Mouse (Mus musculus): Measurements from ENCODE around the gene Atoh7. TPM values are rescaled to one million over a fixed set of nuclear protein-coding genes. Genes with fewer than 3 reads are reported as not detected.

Atoh7 gene
- polyA plus RNA-seq, 1 experiment from 2014 or later = not detected

GRCm38 (mm10) chr10:63116376-63116775 is 16.9 kb downstream of the Atoh7 start:
- no peak overlapping the region for H3K4me3 ChIP-seq (ENCODE audit: low read length)
- 92% methylated on average over 9 of the region's 9 CpGs for WGBS
- no peak for ATAC-seq
- no peaks in the 10 kb centered on the region for H3K4me1 ChIP-seq (ENCODE audit: control insufficient read depth, insufficient read depth, low read length)
- no peaks in the 10 kb centered on the region for H3K9me3 ChIP-seq (ENCODE audit: control insufficient read depth, low read length)
- H3K4me2 ChIP-seq (ENCODE audit: low read depth, low read length) = no peak overlapping the region
- H3K27me3 ChIP-seq (replicated peaks; ENCODE audit: control insufficient read depth, insufficient read depth, low read length) = no peaks in the 10 kb centered on the region
- H3K27ac ChIP-seq (ENCODE audit: low read length) = no peak overlapping the region
- no peak overlapping the region for H3K9ac ChIP-seq (ENCODE audit: low read depth, low read length)
- H3K36me3 ChIP-seq (ENCODE audit: control insufficient read depth, insufficient read depth, low read length) = no peaks in the 10 kb centered on the region

DNA sequence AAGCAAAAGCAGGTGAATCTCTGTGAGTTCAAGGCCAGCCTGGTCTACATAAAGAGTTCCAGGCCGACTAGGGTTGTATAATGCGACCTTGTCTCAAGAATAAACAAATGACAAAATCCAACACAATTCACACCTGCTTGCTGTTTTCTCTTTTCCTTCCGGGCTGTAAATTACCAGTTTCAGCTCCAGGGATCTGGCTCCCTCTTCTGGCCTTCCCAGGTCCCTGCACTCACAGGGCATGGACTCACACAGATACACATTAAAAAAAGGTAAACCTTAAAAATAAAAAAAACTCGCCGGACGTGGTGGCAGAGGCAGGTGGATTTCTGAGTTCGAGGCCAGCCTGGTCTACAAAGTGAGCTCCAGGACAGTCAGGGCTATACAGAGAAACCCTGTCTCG is 18.1 kb downstream of the Atoh7 start:
- Histone ChIP-seq H3K36me3 (ENCODE audit: control insufficient read depth, insufficient read depth, low read length) (no peaks in the 10 kb centered on the region), H3K4me1 (ENCODE audit: control insufficient read depth, insufficient read depth, low read length) (no peaks in the 10 kb centered on the region), H3K4me2 (ENCODE audit: low read depth, low read length) (no peak overlapping the region), H3K27ac (ENCODE audit: low read length) (no peak overlapping the region), H3K27me3 (replicated peaks; ENCODE audit: control insufficient read depth, insufficient read depth, low read length) (no peaks in the 10 kb centered on the region), H3K9me3 (ENCODE audit: control insufficient read depth, low read length) (no peaks in the 10 kb centered on the region), H3K9ac (ENCODE audit: low read depth, low read length) (no peak overlapping the region), H3K4me3 (ENCODE audit: low read length) (no peak overlapping the region)
- ATAC-seq = no peak
- 92% methylated on average over 8 of the region's 8 CpGs for WGBS

DNA sequence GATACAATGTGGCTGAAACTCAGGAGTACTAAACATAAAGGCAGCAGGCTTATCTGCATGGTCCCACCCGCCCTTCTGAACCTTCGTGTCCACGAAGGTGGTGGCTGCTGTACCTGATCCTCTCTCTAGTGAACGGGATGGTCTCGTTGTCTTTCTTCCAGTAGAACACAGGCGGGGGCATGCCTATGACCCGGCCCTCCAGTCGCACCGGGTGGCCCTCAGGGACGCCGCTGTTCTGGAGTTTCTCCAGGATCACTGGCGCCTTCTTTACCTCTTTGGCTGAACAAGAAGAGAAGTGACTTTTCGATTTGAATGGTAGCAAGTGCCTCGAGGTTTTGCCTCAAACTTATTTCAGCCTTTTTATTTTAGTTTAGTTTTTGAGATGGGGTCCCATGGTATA is 20.5 kb downstream of the Atoh7 start:
- ATAC-seq = no peak
- Histone ChIP-seq H3K4me3 (ENCODE audit: low read length) (no peak overlapping the region), H3K9me3 (ENCODE audit: control insufficient read depth, low read length) (no peaks in the 10 kb centered on the region), H3K4me2 (ENCODE audit: low read depth, low read length) (no peak overlapping the region), H3K9ac (ENCODE audit: low read depth, low read length) (no peak overlapping the region), H3K36me3 (ENCODE audit: control insufficient read depth, insufficient read depth, low read length) (no peaks in the 10 kb centered on the region), H3K4me1 (ENCODE audit: control insufficient read depth, insufficient read depth, low read length) (no peaks in the 10 kb centered on the region), H3K27me3 (replicated peaks; ENCODE audit: control insufficient read depth, insufficient read depth, low read length) (no peaks in the 10 kb centered on the region), H3K27ac (ENCODE audit: low read length) (no peak overlapping the region)
- WGBS = 79% methylated on average over 14 of the region's 14 CpGs

- H3K27me3 ChIP-seq (replicated peaks; ENCODE audit: control insufficient read depth, insufficient read depth, low read length) = no peaks in the 10 kb centered on the region
- H3K36me3 ChIP-seq (ENCODE audit: control insufficient read depth, insufficient read depth, low read length) = no peaks in the 10 kb centered on the region
- H3K4me1 ChIP-seq (ENCODE audit: control insufficient read depth, insufficient read depth, low read length) = no peaks in the 10 kb centered on the region
- ATAC-seq = peak; percentile 38; the same call in 1 of the 2 replicates
- no peak overlapping the region for H3K4me2 ChIP-seq (ENCODE audit: low read depth, low read length)
- no peak overlapping the region for H3K4me3 ChIP-seq (ENCODE audit: low read length)
- no peak overlapping the region for H3K9ac ChIP-seq (ENCODE audit: low read depth, low read length)
- 82% methylated on average over 14 of the region's 14 CpGs for WGBS
- no peaks in the 10 kb centered on the region for H3K9me3 ChIP-seq (ENCODE audit: control insufficient read depth, low read length)
- H3K27ac ChIP-seq (ENCODE audit: low read length) = no peak overlapping the region
Measured at GRCm38 (mm10) chr10:63121961-63122360, 22.5 kb downstream of the Atoh7 start.

DNA sequence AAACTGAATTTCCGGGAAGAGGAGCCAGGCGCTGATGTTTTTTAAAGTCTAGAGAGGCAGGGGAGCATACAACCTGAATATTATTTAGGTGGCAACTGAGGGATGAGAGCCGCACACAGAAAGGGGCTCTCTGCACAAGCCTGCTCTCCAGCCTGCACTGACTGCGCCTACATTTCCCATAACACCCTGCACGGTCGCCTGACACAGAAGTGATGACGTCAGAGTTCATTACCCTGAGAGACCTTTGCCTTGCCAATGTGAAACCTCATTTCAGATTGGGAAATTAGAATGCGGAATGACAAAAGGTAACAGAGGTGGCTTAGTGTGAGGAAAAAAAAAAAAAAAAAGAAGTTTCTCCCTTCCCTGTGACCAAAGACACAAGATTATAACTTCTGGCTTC is 23.1 kb downstream of the Atoh7 start:
- 39% methylated on average over 8 of the region's 8 CpGs for WGBS
- Histone ChIP-seq H3K4me2 (ENCODE audit: low read depth, low read length) (no peak overlapping the region), H3K4me3 (ENCODE audit: low read length) (no peak overlapping the region), H3K27ac (ENCODE audit: low read length) (no peak overlapping the region), H3K27me3 (replicated peaks; ENCODE audit: control insufficient read depth, insufficient read depth, low read length) (no peaks in the 10 kb centered on the region), H3K36me3 (ENCODE audit: control insufficient read depth, insufficient read depth, low read length) (no peaks in the 10 kb centered on the region), H3K9me3 (ENCODE audit: control insufficient read depth, low read length) (no peaks in the 10 kb centered on the region), H3K4me1 (ENCODE audit: control insufficient read depth, insufficient read depth, low read length) (no peaks in the 10 kb centered on the region), H3K9ac (ENCODE audit: low read depth, low read length) (no peak overlapping the region)
- ATAC-seq = peak; percentile 82

DNA sequence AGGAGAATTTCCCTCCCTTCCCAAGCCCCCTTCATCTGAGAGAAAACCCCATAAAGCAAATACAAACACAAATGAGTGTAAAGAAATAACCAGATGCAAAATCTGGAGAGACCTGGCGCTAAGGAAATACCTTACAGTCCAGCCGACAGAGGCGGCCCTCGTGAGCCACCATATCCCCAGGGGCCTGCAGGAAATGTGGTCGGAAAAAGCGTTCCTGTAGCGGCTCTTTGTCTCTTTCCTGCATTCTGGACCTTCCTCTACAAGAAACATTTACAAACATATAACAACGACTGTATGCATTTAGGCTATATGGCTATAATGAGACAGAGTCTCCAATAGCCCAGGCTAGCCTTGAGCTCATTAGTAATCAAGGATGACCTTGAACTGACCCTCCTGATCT is 23.7 kb downstream of the Atoh7 start:
- H3K4me1 ChIP-seq (ENCODE audit: control insufficient read depth, insufficient read depth, low read length) = no peaks in the 10 kb centered on the region
- no peak overlapping the region for H3K27ac ChIP-seq (ENCODE audit: low read length)
- no peak overlapping the region for H3K4me2 ChIP-seq (ENCODE audit: low read depth, low read length)
- H3K9ac ChIP-seq (ENCODE audit: low read depth, low read length) = no peak overlapping the region
- H3K27me3 ChIP-seq (replicated peaks; ENCODE audit: control insufficient read depth, insufficient read depth, low read length) = no peaks in the 10 kb centered on the region
- no peaks in the 10 kb centered on the region for H3K36me3 ChIP-seq (ENCODE audit: control insufficient read depth, insufficient read depth, low read length)
- 86% methylated on average over 8 of the region's 8 CpGs for WGBS
- H3K4me3 ChIP-seq (ENCODE audit: low read length) = no peak overlapping the region
- no peaks in the 10 kb centered on the region for H3K9me3 ChIP-seq (ENCODE audit: control insufficient read depth, low read length)
- no peak for ATAC-seq

DNA sequence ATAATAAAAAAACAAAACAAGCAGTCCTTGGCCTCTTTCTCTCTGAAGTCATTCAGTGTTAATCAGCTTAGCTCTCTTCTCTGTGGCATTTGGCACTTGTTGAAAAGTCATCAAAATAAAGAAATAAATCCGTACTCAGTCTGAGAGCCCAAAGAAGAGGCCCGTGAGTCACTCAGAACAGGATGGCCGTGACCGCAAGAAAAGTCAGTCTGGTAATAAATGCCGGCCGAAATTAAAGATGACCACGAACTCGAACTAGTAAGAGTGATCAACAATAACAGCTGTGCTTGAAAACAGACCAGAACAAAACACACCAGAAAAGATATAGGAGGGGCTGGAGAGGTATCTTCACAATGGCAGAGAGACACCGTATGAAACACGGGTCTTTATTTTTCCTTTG is 24.6 kb downstream of the Atoh7 start:
- no peak for ATAC-seq
- 87% methylated on average over 10 of the region's 10 CpGs for WGBS
- no peaks in the 10 kb centered on the region for H3K4me1 ChIP-seq (ENCODE audit: control insufficient read depth, insufficient read depth, low read length)

GRCm38 (mm10) chr10:63125343-63125742 is 25.9 kb downstream of the Atoh7 start:
- Histone ChIP-seq H3K4me2 (ENCODE audit: low read depth, low read length) (no peak overlapping the region), H3K4me3 (ENCODE audit: low read length) (no peak overlapping the region), H3K4me1 (ENCODE audit: control insufficient read depth, insufficient read depth, low read length) (no peaks in the 10 kb centered on the region), H3K9ac (ENCODE audit: low read depth, low read length) (no peak overlapping the region), H3K27me3 (replicated peaks; ENCODE audit: control insufficient read depth, insufficient read depth, low read length) (no peaks in the 10 kb centered on the region), H3K36me3 (ENCODE audit: control insufficient read depth, insufficient read depth, low read length) (no peaks in the 10 kb centered on the region), H3K9me3 (ENCODE audit: control insufficient read depth, low read length) (no peaks in the 10 kb centered on the region), H3K27ac (ENCODE audit: low read length) (no peak overlapping the region)
- no peak for ATAC-seq
- WGBS = 42% methylated on average over 11 of the region's 11 CpGs

More for the DNA sequence above, 24.6 kb downstream of the Atoh7 start:
- H3K4me3 ChIP-seq (ENCODE audit: low read length) = no peak overlapping the region
- H3K9me3 ChIP-seq (ENCODE audit: control insufficient read depth, low read length) = no peaks in the 10 kb centered on the region
- H3K4me2 ChIP-seq (ENCODE audit: low read depth, low read length) = no peak overlapping the region
- no peak overlapping the region for H3K9ac ChIP-seq (ENCODE audit: low read depth, low read length)
- H3K27ac ChIP-seq (ENCODE audit: low read length) = no peak overlapping the region
- no peaks in the 10 kb centered on the region for H3K36me3 ChIP-seq (ENCODE audit: control insufficient read depth, insufficient read depth, low read length)
- H3K27me3 ChIP-seq (replicated peaks; ENCODE audit: control insufficient read depth, insufficient read depth, low read length) = no peaks in the 10 kb centered on the region

DNA sequence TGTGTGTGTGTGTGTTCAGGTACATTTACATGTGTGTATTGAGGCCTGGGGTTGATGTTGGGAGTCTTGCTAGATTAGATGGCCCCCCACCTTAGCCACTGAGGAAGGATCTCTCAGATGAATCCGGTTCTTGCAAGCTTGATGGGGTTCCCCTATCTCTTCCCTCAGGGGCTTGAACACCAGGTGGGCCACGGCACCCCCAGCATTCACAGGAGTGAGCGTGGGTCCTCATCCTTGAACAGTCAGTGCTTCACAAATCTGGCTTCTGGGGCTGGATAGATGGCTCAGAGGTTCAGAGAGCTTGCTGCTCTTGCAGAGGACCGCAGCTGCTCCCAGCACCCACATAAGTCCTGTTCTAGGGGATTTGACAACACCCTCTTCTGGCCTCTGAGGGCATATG is 26.7 kb downstream of the Atoh7 start:
- ATAC-seq = no peak
- H3K4me1 ChIP-seq (ENCODE audit: control insufficient read depth, insufficient read depth, low read length) = no peaks in the 10 kb centered on the region
- no peaks in the 10 kb centered on the region for H3K9me3 ChIP-seq (ENCODE audit: control insufficient read depth, low read length)
- no peak overlapping the region for H3K4me2 ChIP-seq (ENCODE audit: low read depth, low read length)
- H3K27me3 ChIP-seq (replicated peaks; ENCODE audit: control insufficient read depth, insufficient read depth, low read length) = no peaks in the 10 kb centered on the region
- H3K4me3 ChIP-seq (ENCODE audit: low read length) = no peak overlapping the region
- no peaks in the 10 kb centered on the region for H3K36me3 ChIP-seq (ENCODE audit: control insufficient read depth, insufficient read depth, low read length)
- no peak overlapping the region for H3K27ac ChIP-seq (ENCODE audit: low read length)
- WGBS = 86% methylated on average over 4 of the region's 4 CpGs
- no peak overlapping the region for H3K9ac ChIP-seq (ENCODE audit: low read depth, low read length)

DNA sequence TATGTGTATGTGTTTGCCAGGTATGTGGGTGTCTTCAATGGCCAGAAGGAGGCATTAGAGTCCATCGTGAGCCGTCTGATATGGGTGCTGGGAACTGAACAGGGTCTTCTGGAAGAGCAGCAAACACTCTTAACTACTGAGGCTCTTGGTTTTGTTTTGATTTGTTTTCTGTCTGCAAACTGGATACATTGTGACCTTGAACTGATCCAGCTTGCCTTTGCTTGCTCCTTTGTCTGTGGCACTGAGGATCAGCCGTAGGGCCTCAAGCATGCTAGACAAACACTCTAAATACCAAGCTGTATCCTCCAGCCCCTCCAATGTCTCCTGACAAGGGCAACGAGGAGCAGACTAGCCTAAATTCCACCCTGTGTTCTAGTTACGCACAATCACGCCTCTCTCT is 27.7 kb downstream of the Atoh7 start:
- Histone ChIP-seq H3K36me3 (ENCODE audit: control insufficient read depth, insufficient read depth, low read length) (no peaks in the 10 kb centered on the region), H3K9ac (ENCODE audit: low read depth, low read length) (no peak overlapping the region), H3K27ac (ENCODE audit: low read length) (no peak overlapping the region), H3K4me1 (ENCODE audit: control insufficient read depth, insufficient read depth, low read length) (no peaks in the 10 kb centered on the region), H3K4me3 (ENCODE audit: low read length) (no peak overlapping the region), H3K4me2 (ENCODE audit: low read depth, low read length) (no peak overlapping the region), H3K27me3 (replicated peaks; ENCODE audit: control insufficient read depth, insufficient read depth, low read length) (no peaks in the 10 kb centered on the region), H3K9me3 (ENCODE audit: control insufficient read depth, low read length) (no peaks in the 10 kb centered on the region)
- ATAC-seq = no peak
- 89% methylated on average over 6 of the region's 6 CpGs for WGBS
